Mouse (Mus musculus): ENCODE measurements around the gene Mapre1. TPM values are rescaled to one million over a fixed set of nuclear protein-coding genes. Genes with fewer than 3 reads are reported as not detected.
"Not testable (repeated sequence)": the region's sequence is repeated elsewhere in the genome, so short reads cannot be mapped to it uniquely, and the experiment has no call there.

Mapre1 gene
- polyA plus RNA-seq, 1 experiment from 2014 or later, result 443 TPM

GRCm38 (mm10) chr2:153793366-153793765 lies 52.3 kb downstream of the Mapre1 start:
- Histone ChIP-seq H3K9ac (replicated peaks; ENCODE audit: low read length) (no peak overlapping the region), H3K9me3 (ENCODE audit: control insufficient read depth, low read length) (no peaks in the 10 kb centered on the region), H3K4me3 (replicated peaks; ENCODE audit: low read depth, low read length) (no peak overlapping the region), H3K27me3 (ENCODE audit: control insufficient read depth, insufficient read depth, low read length) (no peaks in the 10 kb centered on the region), H3K4me1 (ENCODE audit: control insufficient read depth, insufficient read depth, low read length) (no peaks in the 10 kb centered on the region), H3K4me2 (ENCODE audit: low read length) (no peak overlapping the region), H3K27ac (replicated peaks; ENCODE audit: low read depth, low read length) (no peak overlapping the region), H3K36me3 (ENCODE audit: control insufficient read depth, insufficient read depth, low read length) (no peaks in the 10 kb centered on the region)
- no peak for DNase-seq
- no peak for ATAC-seq (ENCODE audit: low FRiP score, low TSS enrichment)

- no peak overlapping the region for H3K9ac ChIP-seq (replicated peaks; ENCODE audit: low read length)
- DNase-seq (peak; percentile 4), ATAC-seq (ENCODE audit: low FRiP score, low TSS enrichment) (no peak)
- H3K4me3 ChIP-seq (replicated peaks; ENCODE audit: low read depth, low read length), result no peak overlapping the region
- no peaks in the 10 kb centered on the region for H3K9me3 ChIP-seq (ENCODE audit: control insufficient read depth, low read length)
- H3K4me2 ChIP-seq (ENCODE audit: low read length), result no peak overlapping the region
- no peaks in the 10 kb centered on the region for H3K27me3 ChIP-seq (ENCODE audit: control insufficient read depth, insufficient read depth, low read length)
- 51% methylated on average over 5 of the region's 5 CpGs for WGBS
- H3K27ac ChIP-seq (replicated peaks; ENCODE audit: low read depth, low read length), result no peak overlapping the region
- H3K36me3 ChIP-seq (ENCODE audit: control insufficient read depth, insufficient read depth, low read length), result no peaks in the 10 kb centered on the region
- no peaks in the 10 kb centered on the region for H3K4me1 ChIP-seq (ENCODE audit: control insufficient read depth, insufficient read depth, low read length)
These were observed 54.0 kb downstream of the Mapre1 start for GRCm38 (mm10) chr2:153795090-153795489.

GRCm38 (mm10) chr2:153807464-153807863 lies 66.4 kb downstream of the Mapre1 start:
- not testable (repeated sequence) for H3K36me3 ChIP-seq (ENCODE audit: control insufficient read depth, insufficient read depth, low read length); ATAC-seq (ENCODE audit: low FRiP score, low TSS enrichment); H3K27me3 ChIP-seq (ENCODE audit: control insufficient read depth, insufficient read depth, low read length); H3K4me1 ChIP-seq (ENCODE audit: control insufficient read depth, insufficient read depth, low read length); H3K9me3 ChIP-seq (ENCODE audit: control insufficient read depth, low read length); H3K4me3 ChIP-seq (replicated peaks; ENCODE audit: low read depth, low read length); H3K4me2 ChIP-seq (ENCODE audit: low read length); H3K27ac ChIP-seq (replicated peaks; ENCODE audit: low read depth, low read length); H3K9ac ChIP-seq (replicated peaks; ENCODE audit: low read length)
- DNase-seq, result peak; percentile 63

- no peaks in the 10 kb centered on the region for H3K4me1 ChIP-seq (ENCODE audit: control insufficient read depth, insufficient read depth, low read length)
- DNase-seq, result no peak
- no peak for ATAC-seq (ENCODE audit: low FRiP score, low TSS enrichment)
- H3K27ac ChIP-seq (replicated peaks; ENCODE audit: low read depth, low read length), result no peak overlapping the region
- no peaks in the 10 kb centered on the region for H3K9me3 ChIP-seq (ENCODE audit: control insufficient read depth, low read length)
- no peaks in the 10 kb centered on the region for H3K36me3 ChIP-seq (ENCODE audit: control insufficient read depth, insufficient read depth, low read length)
- no peak overlapping the region for H3K9ac ChIP-seq (replicated peaks; ENCODE audit: low read length)
- no peak overlapping the region for H3K4me2 ChIP-seq (ENCODE audit: low read length)
- no peaks in the 10 kb centered on the region for H3K27me3 ChIP-seq (ENCODE audit: control insufficient read depth, insufficient read depth, low read length)
- no peak overlapping the region for H3K4me3 ChIP-seq (replicated peaks; ENCODE audit: low read depth, low read length)
- WGBS, result 81% methylated on average over 8 of the region's 8 CpGs
These were observed 67.1 kb downstream of the Mapre1 start for GRCm38 (mm10) chr2:153808146-153808545.

GRCm38 (mm10) chr2:153808841-153809240 lies 67.8 kb downstream of the Mapre1 start:
- no peaks in the 10 kb centered on the region for H3K36me3 ChIP-seq (ENCODE audit: control insufficient read depth, insufficient read depth, low read length)

GRCm38 (mm10) chr2:153809921-153810320 lies 68.8 kb downstream of the Mapre1 start:
- Histone ChIP-seq H3K4me3 (replicated peaks; ENCODE audit: low read depth, low read length) (no peak overlapping the region), H3K36me3 (ENCODE audit: control insufficient read depth, insufficient read depth, low read length) (no peaks in the 10 kb centered on the region), H3K9ac (replicated peaks; ENCODE audit: low read length) (no peak overlapping the region), H3K27me3 (ENCODE audit: control insufficient read depth, insufficient read depth, low read length) (no peaks in the 10 kb centered on the region), H3K4me1 (ENCODE audit: control insufficient read depth, insufficient read depth, low read length) (no peaks in the 10 kb centered on the region), H3K27ac (replicated peaks; ENCODE audit: low read depth, low read length) (no peak overlapping the region), H3K4me2 (ENCODE audit: low read length) (no peak overlapping the region), H3K9me3 (ENCODE audit: control insufficient read depth, low read length) (no peaks in the 10 kb centered on the region)
- 74% methylated on average over 3 of the region's 3 CpGs for WGBS
- DNase-seq (no peak), ATAC-seq (ENCODE audit: low FRiP score, low TSS enrichment) (no peak)

More at GRCm38 (mm10) chr2:153808841-153809240, 67.8 kb downstream of the Mapre1 start:
- Histone ChIP-seq H3K9me3 (ENCODE audit: control insufficient read depth, low read length) (no peaks in the 10 kb centered on the region), H3K27ac (replicated peaks; ENCODE audit: low read depth, low read length) (no peak overlapping the region), H3K4me3 (replicated peaks; ENCODE audit: low read depth, low read length) (no peak overlapping the region), H3K27me3 (ENCODE audit: control insufficient read depth, insufficient read depth, low read length) (no peaks in the 10 kb centered on the region), H3K9ac (replicated peaks; ENCODE audit: low read length) (no peak overlapping the region), H3K4me1 (ENCODE audit: control insufficient read depth, insufficient read depth, low read length) (no peaks in the 10 kb centered on the region), H3K4me2 (ENCODE audit: low read length) (no peak overlapping the region)
- 88% methylated on average over 6 of the region's 6 CpGs for WGBS
- no peak for ATAC-seq (ENCODE audit: low FRiP score, low TSS enrichment)
- no peak for DNase-seq

- Histone ChIP-seq H3K36me3 (ENCODE audit: control insufficient read depth, insufficient read depth, low read length) (no peaks in the 10 kb centered on the region), H3K4me1 (ENCODE audit: control insufficient read depth, insufficient read depth, low read length) (no peaks in the 10 kb centered on the region), H3K4me2 (ENCODE audit: low read length) (no peak overlapping the region), H3K27me3 (ENCODE audit: control insufficient read depth, insufficient read depth, low read length) (no peaks in the 10 kb centered on the region), H3K9ac (replicated peaks; ENCODE audit: low read length) (no peak overlapping the region), H3K9me3 (ENCODE audit: control insufficient read depth, low read length) (no peaks in the 10 kb centered on the region), H3K4me3 (replicated peaks; ENCODE audit: low read depth, low read length) (no peak overlapping the region), H3K27ac (replicated peaks; ENCODE audit: low read depth, low read length) (no peak overlapping the region)
- ATAC-seq (ENCODE audit: low FRiP score, low TSS enrichment) (no peak), DNase-seq (no peak)
- WGBS, result 90% methylated on average over 2 of the region's 2 CpGs
These were observed 81.0 kb downstream of the Mapre1 start for GRCm38 (mm10) chr2:153822005-153822543.

Other genes starting within 250 kb of the Mapre1 start
- gene 4930404H24Rik, start 248.5 kb upstream of the Mapre1 start, polyA plus RNA-seq (2014; fragmentation: Nextera tagmentation; extraction: Ambion mirVana), result not detected in 2 replicates
- 44.8 and 51.7 TPM in 2 replicates for gene Nol4l, start 211.3 kb upstream of the Mapre1 start, polyA plus RNA-seq (2014; fragmentation: Nextera tagmentation; extraction: Ambion mirVana)
- gene Commd7, start 108.5 kb upstream of the Mapre1 start, polyA plus RNA-seq (2014; fragmentation: Nextera tagmentation; extraction: Ambion mirVana), result 76.0 and 92.8 TPM in 2 replicates
- 3.1 and 3.2 TPM in 2 replicates for gene Dnmt3b, start 91.8 kb upstream of the Mapre1 start, polyA plus RNA-seq (2014; fragmentation: Nextera tagmentation; extraction: Ambion mirVana)
- gene Dnmt3c, start 44.6 kb upstream of the Mapre1 start, polyA plus RNA-seq (2014; fragmentation: Nextera tagmentation; extraction: Ambion mirVana), result 0.17 TPM in 1 of 2 replicates, not detected in the other
- gene Efcab8, start 38.7 kb downstream of the Mapre1 start, polyA plus RNA-seq (2014; fragmentation: Nextera tagmentation; extraction: Ambion mirVana), result not detected in 2 replicates
- not detected in 2 replicates for gene Sun5, start 129.8 kb downstream of the Mapre1 start, polyA plus RNA-seq (2014; fragmentation: Nextera tagmentation; extraction: Ambion mirVana)
- gene Bpifb2, start 133.8 kb downstream of the Mapre1 start, polyA plus RNA-seq (2014; fragmentation: Nextera tagmentation; extraction: Ambion mirVana), result not detected in 2 replicates
- 0.12 TPM in 1 of 2 replicates, not detected in the other for gene Bpifb6, start 159.1 kb downstream of the Mapre1 start, polyA plus RNA-seq (2014; fragmentation: Nextera tagmentation; extraction: Ambion mirVana)
- gene Bpifb3, start 177.0 kb downstream of the Mapre1 start, polyA plus RNA-seq (2014; fragmentation: Nextera tagmentation; extraction: Ambion mirVana), result not detected in 2 replicates
- not detected in 2 replicates for gene Bpifb4, start 196.9 kb downstream of the Mapre1 start, polyA plus RNA-seq (2014; fragmentation: Nextera tagmentation; extraction: Ambion mirVana)
- gene Bpifa6, start 233.7 kb downstream of the Mapre1 start, polyA plus RNA-seq (2014; fragmentation: Nextera tagmentation; extraction: Ambion mirVana), result not detected in 2 replicates